Mouse (Mus musculus) neural tube, embryonic 10.5 days (tissue): ENCODE data around the gene Lmnb2.

Source experiments
- DNase-seq: peaks from one replicate; pipeline ENCODE4 v3.0.0-alpha.2; 2017; ENCODE audit warnings: low spot score; ENCODE audit errors: extremely low spot score

Lmnb2 gene

GRCm38 (mm10) chr10:80946684-80947437 lies 28.8 kb upstream of the Lmnb2 start:
- no peak for DNase-seq

DNA sequence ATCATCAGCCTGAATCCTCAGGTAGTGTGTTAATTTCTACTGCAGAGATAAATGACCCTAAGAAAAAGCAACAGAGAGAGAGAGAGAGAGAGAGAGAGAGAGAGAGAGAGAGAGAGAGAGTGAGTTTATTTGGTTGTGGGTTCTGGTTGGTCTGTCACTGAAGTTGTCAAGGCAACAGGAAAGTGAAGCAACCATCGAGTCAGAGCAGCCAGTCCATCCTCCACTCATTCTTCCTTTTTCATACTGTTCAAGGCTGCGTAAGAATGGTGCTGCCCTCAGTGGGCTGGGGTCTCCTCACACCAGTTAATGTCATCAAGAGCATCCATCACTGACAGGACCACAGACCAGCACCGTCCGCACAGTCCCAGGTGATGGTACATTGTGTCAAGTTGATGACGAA lies 26.2 kb upstream of the Lmnb2 start:
- no peak for DNase-seq

DNA sequence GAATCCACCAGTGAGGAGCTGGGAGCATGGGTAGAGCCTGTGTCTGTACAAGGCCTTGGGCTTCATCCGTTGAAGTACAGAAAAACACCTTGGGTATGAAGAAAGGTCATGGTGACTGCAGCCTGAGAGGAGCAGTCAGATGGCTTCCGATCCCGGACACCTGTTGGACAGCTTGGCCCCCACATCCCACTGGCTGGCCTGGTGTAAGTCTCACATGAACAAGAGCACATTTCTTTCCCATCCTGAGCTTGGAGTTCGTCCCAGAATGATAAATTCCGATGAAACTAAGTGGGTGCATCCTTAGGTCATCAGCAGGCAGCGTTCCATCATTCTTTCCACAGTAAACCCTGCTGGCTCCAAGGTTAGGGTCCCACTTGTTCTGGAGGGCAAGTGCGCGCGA lies 25.7 kb upstream of the Lmnb2 start:
- DNase-seq: no peak

DNA sequence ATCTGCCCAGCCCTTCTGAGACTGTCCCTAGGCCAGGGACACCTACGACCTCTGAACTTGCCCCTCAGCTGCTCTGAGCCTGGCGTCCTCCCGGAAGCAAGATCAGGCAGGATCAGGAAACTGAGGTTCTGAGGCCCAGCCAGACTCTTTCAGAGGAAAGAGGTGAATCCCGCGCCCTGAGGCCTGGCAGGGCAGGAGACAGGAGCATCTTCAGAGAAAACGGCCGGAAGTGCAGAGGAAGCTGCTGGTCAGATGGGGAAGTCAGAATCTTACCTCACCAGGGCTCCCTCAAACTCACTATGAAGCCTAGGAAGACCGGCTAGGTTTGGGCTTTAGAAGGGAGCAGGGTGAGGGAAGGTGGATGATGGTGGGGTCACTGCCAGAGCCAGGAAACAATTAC lies 24.9 kb upstream of the Lmnb2 start:
- DNase-seq: no peak

- DNase-seq: no peak
These were observed 22.9 kb upstream of the Lmnb2 start for GRCm38 (mm10) chr10:80940988-80941347.

GRCm38 (mm10) chr10:80940320-80940987 lies 22.4 kb upstream of the Lmnb2 start:
- no peak for DNase-seq

GRCm38 (mm10) chr10:80939671-80940070 lies 21.6 kb upstream of the Lmnb2 start:
- DNase-seq: peak; percentile 85

DNA sequence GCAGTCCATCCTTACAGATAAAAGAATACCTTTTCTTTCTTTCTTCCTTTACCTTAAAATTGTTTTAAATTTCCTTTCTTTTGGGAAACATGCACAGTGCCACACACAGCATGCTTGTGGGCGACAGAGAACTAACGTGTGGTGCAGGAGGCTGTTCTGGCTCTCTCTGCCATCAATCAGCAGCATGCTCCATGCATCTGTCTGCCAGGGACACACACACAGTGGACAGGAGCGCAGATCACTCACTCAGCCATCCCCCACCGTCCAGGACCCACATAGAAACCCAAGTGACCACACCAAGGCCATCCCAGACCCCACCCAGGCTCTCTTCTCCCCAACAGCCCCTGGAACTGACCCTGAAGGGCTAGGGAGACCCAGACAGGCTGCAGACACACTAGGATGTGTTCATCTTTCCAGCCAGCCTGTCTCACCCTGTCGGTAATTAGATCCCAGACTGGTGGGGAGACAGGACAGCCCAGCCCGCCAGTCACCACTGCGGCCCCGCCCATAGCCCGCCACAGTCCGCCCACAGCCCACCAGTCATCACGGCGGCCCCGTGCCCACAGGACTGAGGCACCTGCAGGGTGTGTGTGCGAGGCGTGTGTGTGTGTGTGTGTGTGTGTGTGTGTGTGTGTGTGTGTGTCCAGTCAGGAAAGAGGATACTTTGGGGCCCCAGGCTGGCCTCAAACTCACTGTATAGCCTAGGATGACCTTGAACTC lies 20.9 kb upstream of the Lmnb2 start:
- peak; percentile 60 for DNase-seq

- DNase-seq: no peak
These were observed 19.6 kb upstream of the Lmnb2 start for GRCm38 (mm10) chr10:80937646-80938045.

DNA sequence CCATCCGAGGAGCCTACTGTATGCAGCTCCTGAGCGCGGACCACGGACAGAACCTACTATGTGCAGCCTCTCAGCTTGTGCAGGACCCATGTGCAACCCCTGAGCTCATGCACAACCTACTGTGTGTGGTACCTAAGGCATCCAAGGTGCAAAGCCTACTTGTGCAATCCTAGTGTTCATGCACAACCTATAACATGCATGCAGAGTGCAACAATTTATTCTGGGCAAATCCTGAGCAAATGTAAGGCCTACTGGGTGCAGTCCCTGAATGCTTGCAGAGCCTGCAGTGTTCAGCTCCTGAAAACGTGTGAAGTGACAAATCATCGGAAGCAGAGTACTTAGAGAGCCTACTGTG lies 18.7 kb upstream of the Lmnb2 start:
- no peak for DNase-seq

- peak; percentile 69 for DNase-seq
These were observed 18.2 kb upstream of the Lmnb2 start for GRCm38 (mm10) chr10:80936135-80936809.

DNA sequence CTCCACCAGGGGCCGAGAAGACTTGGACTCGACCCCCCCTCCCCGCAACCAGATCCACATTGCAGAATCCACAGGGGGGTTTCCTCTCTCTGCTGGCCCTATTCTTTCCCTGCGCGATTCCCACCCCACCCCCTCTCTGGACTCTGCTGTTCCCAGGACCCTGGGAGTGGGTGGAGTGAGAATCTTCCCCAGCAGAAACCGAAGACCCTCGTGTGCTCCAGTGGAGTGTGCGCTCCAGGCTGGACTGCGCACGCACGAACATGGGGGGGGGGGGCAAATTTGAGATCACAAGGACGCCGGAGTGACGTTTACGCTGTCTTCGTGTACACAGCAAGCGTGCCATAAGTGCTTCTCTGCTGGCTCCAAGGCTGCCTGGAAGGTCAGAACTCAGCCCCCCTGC lies 17.7 kb upstream of the Lmnb2 start:
- DNase-seq: no peak

DNA sequence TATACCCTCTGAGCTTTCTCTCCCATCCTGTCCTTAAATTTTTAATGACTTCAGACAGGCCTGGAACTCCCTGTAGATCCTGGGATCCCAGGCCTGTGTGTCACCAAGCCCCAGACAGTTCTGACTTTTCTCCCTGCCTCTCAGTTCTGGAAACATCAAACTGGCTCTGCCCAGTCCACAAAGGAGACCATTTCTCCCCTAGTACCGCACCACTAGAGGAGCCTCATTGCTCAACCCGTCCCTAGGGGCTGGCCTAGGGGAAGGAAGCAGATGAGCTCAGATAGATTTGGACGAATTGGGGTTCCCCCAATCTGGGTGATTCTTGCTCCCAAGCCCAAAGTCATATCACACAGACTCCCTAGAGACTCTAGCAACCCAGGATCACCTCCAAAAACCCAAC lies 17.2 kb upstream of the Lmnb2 start:
- no peak for DNase-seq

DNA sequence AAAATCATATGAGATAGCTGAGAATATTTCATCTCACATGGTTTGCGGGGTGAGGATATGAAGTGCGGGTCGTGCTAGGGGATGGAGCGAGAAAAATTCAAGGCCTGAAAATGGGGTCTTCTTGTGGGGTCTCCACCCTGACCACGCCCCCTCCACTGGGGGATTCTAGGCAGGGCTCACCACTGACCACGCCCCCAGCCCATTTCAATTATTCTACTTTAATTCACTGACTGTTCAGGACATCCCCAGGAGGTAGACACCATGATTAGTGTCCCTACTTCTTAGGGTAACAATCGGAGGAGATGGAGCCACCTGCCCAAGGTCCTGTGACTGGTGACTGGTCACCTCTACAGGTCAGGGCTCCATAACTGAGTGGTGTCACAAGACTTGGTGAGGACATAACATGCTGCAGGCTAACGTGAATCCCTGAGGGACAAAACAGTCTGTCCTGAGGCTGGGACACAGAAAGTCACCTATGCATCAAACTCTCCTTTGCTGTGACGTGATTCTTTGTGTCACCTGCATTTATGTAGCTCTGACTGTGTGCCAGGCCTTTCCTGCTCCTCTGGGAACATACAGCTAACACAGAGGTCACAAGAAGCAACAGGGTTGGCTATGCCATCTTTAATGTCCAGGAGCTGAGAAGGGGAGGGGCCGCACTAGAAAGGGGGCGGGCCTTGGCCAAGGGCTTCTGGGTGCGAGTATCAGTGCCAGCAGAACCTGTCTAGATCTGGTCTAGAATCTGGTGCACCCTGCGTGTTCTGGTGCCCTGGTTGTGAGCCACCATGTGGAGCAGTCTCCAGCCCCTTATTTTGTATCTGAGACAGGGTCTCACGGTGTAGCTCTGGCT lies 16.3 kb upstream of the Lmnb2 start:
- no peak for DNase-seq

GRCm38 (mm10) chr10:80933421-80933979 lies 15.5 kb upstream of the Lmnb2 start:
- peak; percentile 42 for DNase-seq

DNA sequence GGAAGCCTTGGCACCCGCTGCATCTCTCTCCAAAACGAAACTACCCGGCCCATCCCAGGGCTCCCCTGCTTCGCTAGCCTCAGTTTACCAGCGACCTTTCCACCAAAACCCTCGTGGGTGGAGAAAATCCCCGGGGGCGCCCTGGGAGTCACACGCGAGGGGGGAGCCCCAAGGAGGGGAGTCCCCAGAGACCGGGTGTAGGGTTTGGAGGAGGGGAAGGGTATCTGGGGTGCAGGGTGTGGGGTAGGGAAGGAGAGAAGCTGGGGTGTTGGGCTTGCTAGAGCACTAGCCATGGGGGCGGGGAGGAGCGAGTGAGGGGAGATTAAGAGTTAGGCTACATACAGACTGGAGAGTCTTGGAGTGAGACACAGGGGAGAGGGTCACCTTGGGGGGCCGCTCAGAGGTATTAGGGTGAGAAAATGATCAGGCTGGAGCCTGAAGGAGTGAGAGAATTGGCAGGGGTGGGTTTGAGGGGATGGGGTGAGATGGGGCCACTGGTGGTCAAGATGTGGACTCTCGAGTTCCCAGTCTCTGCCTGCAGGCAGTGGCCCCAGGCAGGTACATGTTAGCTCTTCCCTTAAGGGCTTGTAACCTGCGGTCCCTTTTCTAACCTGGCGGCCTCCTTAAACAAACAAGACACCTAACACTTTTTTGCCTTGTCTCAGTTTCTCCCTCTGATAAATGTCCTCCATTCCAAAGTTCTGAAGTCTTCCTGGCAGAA lies 14.8 kb upstream of the Lmnb2 start:
- no peak for DNase-seq

- peak; percentile 44 for DNase-seq
These were observed 14.2 kb upstream of the Lmnb2 start for GRCm38 (mm10) chr10:80932206-80932605.

DNA sequence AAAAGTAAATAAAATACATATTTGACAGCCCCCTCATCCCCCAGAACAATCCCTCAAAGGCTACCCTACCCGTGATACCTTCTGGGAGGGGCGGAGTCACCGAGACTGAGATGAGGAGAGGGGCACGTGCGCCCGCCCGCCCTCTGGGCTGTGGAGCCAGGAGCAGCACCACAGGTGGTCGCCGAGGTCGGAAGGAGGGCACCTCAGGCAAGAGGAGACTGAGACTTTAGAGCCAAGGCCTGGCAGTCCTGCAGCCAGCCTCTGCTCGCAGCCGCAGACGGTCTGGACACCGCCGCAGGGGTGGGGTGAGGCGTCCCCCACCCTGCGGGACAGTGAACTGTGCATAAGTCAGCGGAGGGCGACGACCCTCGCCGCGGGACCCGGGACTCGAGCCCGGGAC lies 13.7 kb upstream of the Lmnb2 start:
- peak; percentile 50 for DNase-seq

GRCm38 (mm10) chr10:80931153-80931671 lies 13.2 kb upstream of the Lmnb2 start:
- DNase-seq: peak; percentile 40
